Mouse (Mus musculus): ENCODE measurements at regions not wholly inside any gene's neighbourhood (a gene's known extent, or its start where the extent isn't known, plus 50 kb on each side); places are given as distances from the start of the nearest gene placed in this dataset.
A peak's percentile ranks its signal among the peaks of the same experiment; 100 is the strongest.

- peak overlapping the region; percentile 49 for H3K4me2 ChIP-seq (ENCODE audit: insufficient read depth, low read depth, poor library complexity, severe bottlenecking)
- H3K36me3 ChIP-seq (replicated peaks in 1 of 2; ENCODE audit: control insufficient read depth in 1 of 2, insufficient read depth in 1 of 2, low read length in 1 of 2), result no peaks in the 10 kb centered on the region
- peaks cover 15 to 40% of the 10 kb centered on the region in 2 experiments for H3K4me1 ChIP-seq (ENCODE audit: control insufficient read depth in 1 of 2, insufficient read depth in 2 of 2)
- in situ Hi-C loops (cut with MboI; ENCODE audit: low pct_ligation_motif_present, low pct_unique_long_range_greater_than_20kb, low sequenced_read_pairs) (no loop called here), dilution Hi-C loops (cut with MboI; ENCODE audit: extremely low pct_ligation_motif_present, extremely low pct_unique_long_range_greater_than_20kb, low sequenced_read_pairs) (no loop called here)
- peak; percentile 70; the same call in 1 of the 2 replicates for TF ChIP-seq TCF12 (IDR thresholded peaks at IDR 0.05; ENCODE audit: low read depth, low read length)
- peak; percentile 67 for TF ChIP-seq ETS1 (conservative IDR thresholded peaks at IDR 0.05; ENCODE audit: low read depth, low read length)
- TF ChIP-seq EP300 (IDR thresholded peaks at IDR 0.05; ENCODE audit: low read length), result peak; percentile 67
- no peak for TF ChIP-seq JUN (IDR thresholded peaks at IDR 0.05; ENCODE audit: insufficient read depth, low read depth, low read length)
- 0 out of 2 replicates have a peak, but pooled peaks have one; percentile 6 for TF ChIP-seq MAZ (IDR thresholded peaks at IDR 0.05; ENCODE audit: low read depth, low read length)
- peak; percentile 50 for TF ChIP-seq USF1 (IDR thresholded peaks at IDR 0.05; ENCODE audit: low read depth, low read length)
- TF ChIP-seq ZC3H11A (IDR thresholded peaks at IDR 0.05; ENCODE audit: low read depth, low read length), result no peak
- peak; percentile 70 for TF ChIP-seq IRF4 (IDR thresholded peaks at IDR 0.05; ENCODE audit: low read depth, low read length)
- TF ChIP-seq BHLHE40 (IDR thresholded peaks at IDR 0.05; ENCODE audit: low read depth, low read length), result peak; percentile 87
- no peak overlapping the region for H3K4me3 ChIP-seq (replicated peaks in 1 of 3; ENCODE audit: low read depth in 2 of 3, low read length in 2 of 3, poor library complexity in 1 of 3)
- peak; percentile 42 for DNase-seq (ENCODE audit: extremely low read depth)
- H3K79me2 ChIP-seq (replicated peaks; ENCODE audit: control insufficient read depth, extremely low read depth, insufficient read depth, poor library complexity, severe bottlenecking), result no peaks in the 10 kb centered on the region
- H3K9ac ChIP-seq (ENCODE audit: insufficient read depth, low read depth), result no peak overlapping the region
- no peaks in the 10 kb centered on the region for H3K9me3 ChIP-seq (replicated peaks; ENCODE audit: low read length)
- no peaks in the 10 kb centered on the region for H3K27me3 ChIP-seq (replicated peaks)
- no peak overlapping the region for H3K27ac ChIP-seq (ENCODE audit: insufficient read depth, low read depth)
Observed at GRCm38 (mm10) chr4:95301907-95302306, 249.9 kb upstream of the Jun start.

- no peak overlapping the region for H3K4me3 ChIP-seq (replicated peaks in 1 of 3; ENCODE audit: low read depth in 2 of 3, low read length in 2 of 3, poor library complexity in 1 of 3)
- H3K79me2 ChIP-seq (replicated peaks; ENCODE audit: control insufficient read depth, extremely low read depth, insufficient read depth, poor library complexity, severe bottlenecking), result no peaks in the 10 kb centered on the region
- H3K9ac ChIP-seq (ENCODE audit: insufficient read depth, low read depth), result no peak overlapping the region
- no peaks in the 10 kb centered on the region for H3K9me3 ChIP-seq (replicated peaks; ENCODE audit: low read length)
- in situ Hi-C loops (cut with MboI; ENCODE audit: low pct_ligation_motif_present, low pct_unique_long_range_greater_than_20kb, low sequenced_read_pairs) (no loop called here), dilution Hi-C loops (cut with MboI; ENCODE audit: extremely low pct_ligation_motif_present, extremely low pct_unique_long_range_greater_than_20kb, low sequenced_read_pairs) (no loop called here)
- no peaks in the 10 kb centered on the region for H3K36me3 ChIP-seq (replicated peaks in 1 of 2; ENCODE audit: control insufficient read depth in 1 of 2, insufficient read depth in 1 of 2, low read length in 1 of 2)
- no peaks in the 10 kb centered on the region for H3K27me3 ChIP-seq (replicated peaks)
- peak; percentile 66 for DNase-seq (ENCODE audit: extremely low read depth)
- no peak overlapping the region for H3K27ac ChIP-seq (ENCODE audit: insufficient read depth, low read depth)
- H3K4me2 ChIP-seq (ENCODE audit: insufficient read depth, low read depth, poor library complexity, severe bottlenecking), result peak overlapping the region; percentile 27; the same call in 1 of the 2 replicates
- H3K4me1 ChIP-seq (ENCODE audit: control insufficient read depth in 1 of 2, insufficient read depth in 2 of 2), result peaks cover 15 to 40% of the 10 kb centered on the region in 2 experiments
- TF ChIP-seq ELF1 (IDR thresholded peaks at IDR 0.05; ENCODE audit: low read depth, low read length) (peak; percentile 56; the same call in 1 of the 2 replicates), CHD2 (IDR thresholded peaks at IDR 0.05; ENCODE audit: low read length) (0 out of 2 replicates have a peak, but pooled peaks have one; percentile 43), MEF2A (IDR thresholded peaks at IDR 0.05; ENCODE audit: borderline replicate concordance, low read depth, low read length) (peak; percentile 78), ZC3H11A (IDR thresholded peaks at IDR 0.05; ENCODE audit: low read depth, low read length) (no peak), SMC3 (IDR thresholded peaks at IDR 0.05; ENCODE audit: low read depth, low read length) (no peak), IRF4 (IDR thresholded peaks at IDR 0.05; ENCODE audit: low read depth, low read length) (peak; percentile 91), EP300 (IDR thresholded peaks at IDR 0.05; ENCODE audit: low read length) (peak; percentile 85), ETS1 (conservative IDR thresholded peaks at IDR 0.05; ENCODE audit: low read depth, low read length) (peak; percentile 98), MAFK (IDR thresholded peaks at IDR 0.05; ENCODE audit: insufficient replicate concordance, low read length) (0 out of 2 replicates have a peak, but pooled peaks have one; percentile 23), BHLHE40 (IDR thresholded peaks at IDR 0.05; ENCODE audit: low read depth, low read length) (peak; percentile 79), TCF12 (IDR thresholded peaks at IDR 0.05; ENCODE audit: low read depth, low read length) (peak; percentile 91), USF2 (conservative IDR thresholded peaks at IDR 0.05; ENCODE audit: low read depth, low read length) (no peak)
Observed at GRCm38 (mm10) chr4:95303337-95303736, 251.3 kb upstream of the Jun start.
